Mouse (Mus musculus) thymus, adult 2 months (tissue): Measurements from ENCODE around the gene Efna2. TPM values are rescaled to one million over a fixed set of nuclear protein-coding genes. Genes with fewer than 3 reads are reported as not detected.

Experiments used
- DNase-seq: peaks from one replicate; pipeline ENCODE4 v3.0.0; 2021
- H3K27ac ChIP-seq: fragments of 200-500 bp; 2 replicates; pipeline ENCODE4 v1.5.1; 2012; ENCODE audit warnings: low read length, control low read depth; ENCODE audit not compliant: control insufficient read depth, insufficient read depth
- H3K27me3 ChIP-seq: fragments of 200-500 bp; 2 replicates; pipeline ENCODE4 v1.6.1; 2012; ENCODE audit warnings: mild to moderate bottlenecking, low read length, moderate library complexity, mixed read lengths; ENCODE audit not compliant: control insufficient read depth, insufficient read depth
- H3K36me3 ChIP-seq: fragments of 200-500 bp; 2 replicates; pipeline ENCODE4 v1.6.1; 2012; ENCODE audit warnings: mild to moderate bottlenecking, low read length, moderate library complexity; ENCODE audit not compliant: control insufficient read depth, insufficient read depth
- H3K4me1 ChIP-seq: fragments of 200-500 bp; replicated peaks from 2 replicates; pipeline ENCODE4 v1.6.1; 2012; ENCODE audit warnings: low read length; ENCODE audit not compliant: control insufficient read depth, insufficient read depth
- H3K4me3 ChIP-seq: fragments of 200-500 bp; 2 replicates; pipeline ENCODE4 v1.5.1; 2012; ENCODE audit warnings: mild to moderate bottlenecking, low read length, control low read depth, moderate library complexity; ENCODE audit not compliant: control insufficient read depth, insufficient read depth
- CTCF ChIP-seq: fragments of 200-500 bp; IDR thresholded peaks from 2 replicates; pipeline ENCODE4 v1.5.1; 2012; ENCODE audit warnings: mild to moderate bottlenecking, control low read depth, low read length, moderate library complexity, borderline replicate concordance; ENCODE audit not compliant: control insufficient read depth, poor library complexity, insufficient read depth; ENCODE audit errors: extremely low read depth
- POLR2A ChIP-seq: fragments of 200-500 bp; IDR thresholded peaks from 2 replicates; pipeline ENCODE4 v1.6.1; 2012; ENCODE audit warnings: mild to moderate bottlenecking, low read length, control low read depth, moderate library complexity; ENCODE audit not compliant: control insufficient read depth, poor library complexity, insufficient read depth; ENCODE audit errors: extremely low read depth
- WGBS: fragments of 180-500 bp; shearing (Covaris S2); methylation state at CpG from one replicate; pipeline ENCODE4 v1.1.7; 2018; 5-methylcytosine and 5-hydroxymethylcytosine counted together
- polyA plus RNA-seq: library from polyadenylated mRNA; depleted of rRNA; stranded (reverse); fragments of >200 nt; gene quantifications from 2 replicates; pipeline ENCODE4 v1.2.3, GENCODE M21; 2012

The Efna2 gene
- polyA plus RNA-seq, 1 experiment: 3.6 TPM

DNA sequence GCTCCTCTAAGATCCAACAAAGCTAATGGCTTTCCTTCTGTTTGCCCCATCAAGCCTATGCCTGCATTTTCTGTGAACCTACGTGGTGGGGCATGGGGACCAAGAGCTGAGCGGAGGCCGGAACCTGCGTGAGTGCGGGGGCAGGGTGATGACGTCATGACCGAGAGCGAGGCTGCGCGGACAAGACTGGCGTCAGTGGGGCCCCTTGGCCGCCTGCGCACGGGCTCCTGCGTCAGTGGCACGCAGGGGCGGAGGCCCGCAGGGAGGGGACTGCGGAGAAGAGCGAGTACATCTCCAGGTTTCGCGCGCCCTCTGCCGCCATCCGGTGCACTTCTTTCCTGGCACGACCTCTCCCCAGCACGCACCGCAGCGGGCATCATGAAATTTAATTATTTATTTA lies 38.0 kb upstream of the Efna2 start:
- under 1% methylated on average over 29 of the region's 29 CpGs for WGBS
- Histone ChIP-seq H3K36me3 (no peaks in the 10 kb centered on the region), H3K27me3 (no peaks in the 10 kb centered on the region; the same call in 1 of the 2 replicates), H3K4me1 (peaks cover 40% of the 10 kb centered on the region), H3K4me3 (peak overlapping the region; percentile 36), H3K27ac (peak overlapping the region; percentile 83)
- TF ChIP-seq CTCF (peak; percentile 69; the same call in 1 of the 2 replicates), POLR2A (peak; percentile 71)
- DNase-seq: peak; percentile 96

DNA sequence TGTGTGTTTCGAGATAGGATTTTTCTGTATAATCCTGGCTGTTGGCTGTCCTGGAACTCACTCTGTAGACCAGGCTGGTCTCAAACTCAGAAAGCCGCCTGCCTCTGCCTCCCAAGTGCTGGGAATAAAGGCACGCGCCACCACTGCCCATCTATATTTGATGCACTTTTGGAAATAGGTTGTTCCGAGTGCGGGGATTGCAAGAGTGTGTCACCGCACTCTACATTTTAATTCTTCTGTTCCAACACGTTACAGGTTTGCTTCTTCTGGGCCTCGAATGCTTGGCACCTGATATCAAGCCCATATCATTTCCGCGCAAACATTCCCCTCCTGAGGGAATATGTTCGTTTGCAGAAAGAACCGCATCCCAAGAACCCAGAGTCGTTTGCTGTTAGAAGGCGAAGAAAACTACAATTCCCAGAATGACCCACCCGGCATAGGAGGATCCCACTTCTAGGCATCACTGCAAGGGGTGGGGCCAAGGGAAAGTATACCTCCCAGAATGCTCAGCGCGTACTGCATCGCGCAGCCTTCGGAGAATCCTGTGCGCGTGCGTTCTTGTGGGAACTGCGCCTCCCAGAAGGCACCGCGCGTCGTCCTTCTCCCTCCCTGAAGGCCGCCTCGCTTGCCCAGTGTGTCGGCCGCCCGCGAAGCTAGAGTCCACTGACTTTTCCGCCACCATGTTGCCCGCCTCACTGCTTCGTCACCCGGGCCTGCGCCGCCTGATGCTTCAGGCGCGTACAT lies 37.3 kb upstream of the Efna2 start:
- DNase-seq: peak; percentile 94
- H3K4me3 ChIP-seq: peak overlapping the region; percentile 93
- 0 out of 2 replicates have a peak, but pooled peaks have one; percentile 48 for TF ChIP-seq CTCF
- TF ChIP-seq POLR2A: peak; percentile 63; the same call in 1 of the 2 replicates
- H3K4me1 ChIP-seq: peaks cover 36% of the 10 kb centered on the region
- H3K36me3 ChIP-seq: no peaks in the 10 kb centered on the region
- no peaks in the 10 kb centered on the region; the same call in 1 of the 2 replicates for H3K27me3 ChIP-seq
- peak overlapping the region; percentile 9; the same call in 1 of the 2 replicates for H3K27ac ChIP-seq
- WGBS: under 1% methylated on average over 43 of the region's 43 CpGs

DNA sequence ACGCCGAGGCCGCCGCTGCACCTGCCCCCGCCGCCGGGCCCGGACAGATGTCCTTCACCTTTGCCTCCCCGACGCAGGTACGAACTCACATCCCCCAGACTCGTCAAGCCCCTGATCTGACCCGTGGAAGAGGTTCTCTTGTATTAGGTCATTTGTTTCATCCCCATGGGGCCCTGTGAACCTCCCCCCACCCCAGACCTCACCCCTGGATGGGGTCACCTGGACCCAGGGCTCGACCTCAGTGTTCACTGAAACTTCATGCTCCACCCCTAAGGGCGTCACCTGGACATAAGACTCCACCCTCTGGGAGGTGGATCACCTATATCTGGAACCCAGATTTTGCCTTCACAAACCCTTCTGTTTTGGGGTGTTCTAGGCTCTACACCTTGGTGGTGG lies 36.8 kb upstream of the Efna2 start:
- TF ChIP-seq CTCF: no peak
- TF ChIP-seq POLR2A: no peak
- 1% methylated on average over 15 of the region's 15 CpGs for WGBS
- DNase-seq: no peak
- Histone ChIP-seq H3K4me1 (peaks cover 35% of the 10 kb centered on the region), H3K36me3 (no peaks in the 10 kb centered on the region), H3K4me3 (peak overlapping the region; percentile 93), H3K27me3 (no peaks in the 10 kb centered on the region; the same call in 1 of the 2 replicates), H3K27ac (no peak overlapping the region)

DNA sequence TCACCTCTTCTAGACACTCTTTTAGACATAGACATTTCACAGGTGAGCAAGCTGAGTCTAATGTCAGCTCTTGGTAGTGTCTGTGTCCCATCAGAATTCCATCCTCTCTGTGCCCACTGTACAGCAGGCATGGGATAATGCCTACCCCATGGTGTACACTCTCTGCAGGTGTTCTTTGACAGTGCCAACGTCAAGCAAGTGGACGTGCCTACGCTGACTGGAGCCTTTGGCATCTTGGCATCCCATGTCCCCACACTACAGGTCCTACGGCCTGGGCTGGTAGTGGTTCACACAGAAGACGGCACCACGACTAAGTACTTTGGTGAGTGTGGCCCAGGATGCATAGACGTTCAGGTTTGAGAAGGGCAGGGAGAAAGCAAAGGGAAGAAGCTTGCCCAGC lies 35.6 kb upstream of the Efna2 start:
- no peak for DNase-seq
- Histone ChIP-seq H3K4me1 (peaks cover 33% of the 10 kb centered on the region), H3K36me3 (no peaks in the 10 kb centered on the region), H3K27me3 (no peaks in the 10 kb centered on the region; the same call in 1 of the 2 replicates), H3K27ac (no peak overlapping the region), H3K4me3 (no peak overlapping the region)
- TF ChIP-seq CTCF (no peak), POLR2A (no peak)
- WGBS: 96% methylated on average over 7 of the region's 7 CpGs

GRCm38 (mm10) chr10:80144159-80144558 lies 35.1 kb upstream of the Efna2 start:
- TF ChIP-seq POLR2A (no peak), CTCF (no peak)
- DNase-seq: peak; percentile 5
- Histone ChIP-seq H3K36me3 (no peaks in the 10 kb centered on the region), H3K27me3 (no peaks in the 10 kb centered on the region), H3K4me3 (no peak overlapping the region), H3K27ac (no peak overlapping the region), H3K4me1 (peaks cover 29% of the 10 kb centered on the region)
- 95% methylated on average over 12 of the region's 12 CpGs for WGBS

DNA sequence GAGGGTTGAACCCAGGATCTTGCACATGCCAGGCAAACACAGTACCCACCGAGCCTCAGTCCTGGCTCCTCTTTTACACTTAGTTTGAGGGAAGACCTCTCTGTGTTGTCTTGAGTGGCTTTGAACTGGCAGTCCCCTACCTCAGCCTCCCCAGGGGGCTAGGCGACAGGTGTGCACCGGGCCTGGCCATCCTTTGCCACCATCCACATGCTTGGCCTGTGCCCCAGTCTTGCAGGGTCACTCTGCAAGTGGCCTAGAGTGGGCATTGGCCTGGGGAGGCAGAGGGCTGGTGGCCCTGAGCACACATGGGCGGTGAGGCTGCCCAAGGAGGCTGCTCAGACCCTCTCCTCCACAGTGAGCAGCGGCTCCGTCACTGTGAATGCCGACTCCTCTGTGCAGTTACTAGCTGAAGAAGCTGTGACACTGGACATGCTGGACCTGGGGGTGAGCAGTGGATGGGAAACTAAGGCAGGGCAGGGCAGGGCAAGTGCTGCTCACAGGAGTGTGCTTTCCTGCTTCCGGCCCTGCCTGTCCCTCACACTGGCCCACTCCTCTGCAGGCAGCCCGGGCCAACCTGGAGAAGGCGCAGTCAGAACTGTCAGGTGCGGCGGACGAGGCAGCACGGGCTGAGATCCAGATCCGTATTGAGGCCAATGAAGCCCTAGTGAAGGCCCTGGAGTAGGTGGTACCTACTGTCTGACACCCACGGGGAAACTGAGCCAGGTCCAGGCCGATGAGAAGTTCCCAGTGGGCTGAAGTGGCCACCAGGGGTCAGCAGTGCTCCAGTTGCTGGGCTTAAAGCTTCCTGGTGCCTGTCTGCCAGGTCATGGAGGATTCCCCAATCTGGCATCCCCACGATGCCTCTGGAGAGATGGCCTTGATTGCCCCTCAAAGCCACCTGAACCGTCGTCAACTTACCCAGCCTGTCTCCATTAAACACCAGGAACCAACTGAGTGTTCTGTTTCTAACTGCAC lies 34.1 kb upstream of the Efna2 start:
- H3K27me3 ChIP-seq: no peaks in the 10 kb centered on the region
- no peak overlapping the region for H3K27ac ChIP-seq
- peaks cover 22% of the 10 kb centered on the region for H3K4me1 ChIP-seq
- TF ChIP-seq CTCF (peak; percentile 82; the same call in 1 of the 2 replicates), POLR2A (no peak)
- H3K4me3 ChIP-seq: no peak overlapping the region
- WGBS: 86% methylated on average over 20 of the region's 20 CpGs
- no peaks in the 10 kb centered on the region for H3K36me3 ChIP-seq
- peak; percentile 75 for DNase-seq
